ENCODE assay signal across 22 mouse cellular contexts in the genomic region with DNA sequence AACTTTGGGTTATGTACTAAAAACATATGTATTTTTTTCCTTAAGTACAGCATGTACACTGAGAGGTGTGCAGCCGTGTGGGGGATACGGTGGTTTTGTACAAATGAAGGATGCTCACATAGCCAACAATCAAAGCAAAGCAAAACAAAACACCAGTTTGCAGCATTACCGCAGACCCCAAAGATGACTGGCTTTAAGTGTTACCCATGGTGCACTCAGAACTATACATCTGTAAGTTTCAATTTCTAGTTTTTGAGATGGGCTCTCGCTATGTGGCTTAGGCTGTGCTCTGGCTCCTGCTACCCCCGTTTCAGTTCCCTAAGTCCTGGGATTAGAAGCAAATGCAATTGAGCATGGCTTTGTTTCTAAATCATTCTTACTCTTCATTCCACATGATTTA.
A peak's percentile ranks its signal among the peaks of the same experiment; 100 is the strongest.
DNase-seq lines count a peak whose midpoint lies in the region; ATAC-seq and TF ChIP-seq lines count a peak whose summit lies in the region.
"Had no signal": no experiment of that assay in that cellular context is flagged by ENCODE, and none has a peak within 500 bp of the region (broad histone marks: within the 10 kb centered on the region; RNA-seq: fewer than 3 reads in every experiment).

No protein-coding gene starts in this region.

- H3K4me2 ChIP-seq in CH12.LX (ENCODE audit: insufficient read depth, low read depth, poor library complexity, severe bottlenecking) = peak overlapping the region; percentile 53; the same call in 1 of the 2 replicates
- H3K4me2 ChIP-seq: embryonic facial prominence, embryonic 12.5 days; forebrain, embryonic 12.5 days had no signal

- no peak for TF ChIP-seq POLR2A in CH12.LX (IDR thresholded peaks at IDR 0.05; ENCODE audit: low read depth, low read length)

- WGBS in forebrain, embryonic 10.5 days = 90% methylated on average over 5 of the region's 5 CpGs

- no peak overlapping the region for H3K27ac ChIP-seq in CH12.LX (ENCODE audit: insufficient read depth, low read depth)
- no peak overlapping the region for H3K27ac ChIP-seq in forebrain, embryonic 10.5 days
- H3K27ac ChIP-seq: embryonic facial prominence, embryonic 10.5 days; embryonic facial prominence, embryonic 12.5 days; forebrain, embryonic 12.5 days had no signal

- peak; percentile 82 for ATAC-seq in common myeloid progenitor, adult 5-6 weeks (replicated peaks; ENCODE audit: low read depth, poor library complexity, severe bottlenecking)
- peak; percentile 92 for ATAC-seq in megakaryocyte, adult 5-6 weeks (ENCODE audit: poor library complexity, severe bottlenecking)
- no peak for ATAC-seq in activated CD4-positive, CD25-positive, alpha-beta regulatory T cell, adult 4 months
- ATAC-seq: forebrain, embryonic 14.5 days; forebrain, embryonic 16.5 days; Patski had no signal

- peak; percentile 61 for DNase-seq in CH12.LX (ENCODE audit: extremely low read depth)
- no peak for DNase-seq in lung, adult 18-20 months
- DNase-seq in forebrain, embryonic 10.5 days (ENCODE audit: extremely low spot score, low spot score) = no peak
- DNase-seq: adrenal gland, adult 2 months; adrenal gland, postnatal 10 days; adrenal gland, postnatal 25 days; cerebellum, adult 11 months; cerebellum, adult 18-20 months; cerebellum, adult 8-10 months; cerebellum, adult 9-11 months; cerebellum, postnatal 14 days; cerebellum, postnatal 36 days had no signal

- no peak overlapping the region for H3K4me3 ChIP-seq in CH12.LX (replicated peaks in 1 of 3; ENCODE audit: low read depth in 2 of 3, low read length in 2 of 3, poor library complexity in 1 of 3)
- H3K4me3 ChIP-seq in forebrain, embryonic 10.5 days = no peak overlapping the region
- H3K4me3 ChIP-seq: embryonic facial prominence, embryonic 10.5 days; embryonic facial prominence, embryonic 12.5 days; forebrain, embryonic 12.5 days had no signal

- no peaks in the 10 kb centered on the region for H3K36me3 ChIP-seq in CH12.LX (replicated peaks in 1 of 2; ENCODE audit: control insufficient read depth in 1 of 2, insufficient read depth in 1 of 2, low read length in 1 of 2)
- H3K36me3 ChIP-seq in forebrain, embryonic 10.5 days (replicated peaks) = no peaks in the 10 kb centered on the region
- H3K36me3 ChIP-seq: embryonic facial prominence, embryonic 10.5 days; embryonic facial prominence, embryonic 12.5 days; forebrain, embryonic 12.5 days; G1E had no signal

- no peak; the same call in 1 of the 2 replicates for TF ChIP-seq RAD21 in CH12.LX (IDR thresholded peaks at IDR 0.05; ENCODE audit: low read depth, low read length)

- H3K4me1 ChIP-seq in CH12.LX (ENCODE audit: control insufficient read depth in 1 of 2, insufficient read depth in 2 of 2) = peaks cover 5 to 20% of the 10 kb centered on the region in 2 experiments; a peak in 3 of 4 replicates
- H3K4me1 ChIP-seq in forebrain, embryonic 10.5 days = no peaks in the 10 kb centered on the region
- H3K4me1 ChIP-seq: embryonic facial prominence, embryonic 12.5 days; forebrain, embryonic 12.5 days had no signal

- no peak for TF ChIP-seq CTCF in CH12.LX (conservative IDR thresholded peaks at IDR 0.05 in 1 of 2, IDR thresholded peaks at IDR 0.05 in 1 of 2; ENCODE audit: low read depth in 2 of 2, low read length in 2 of 2)

- TF ChIP-seq EP300 in CH12.LX (IDR thresholded peaks at IDR 0.05; ENCODE audit: low read length) = peak; percentile 95

- in situ Hi-C loops in CH12.LX (cut with MboI; ENCODE audit: low pct_ligation_motif_present, low pct_unique_long_range_greater_than_20kb, low sequenced_read_pairs) = no loop called here

- dilution Hi-C loops in CH12.LX (cut with MboI; ENCODE audit: extremely low pct_ligation_motif_present, extremely low pct_unique_long_range_greater_than_20kb, low sequenced_read_pairs) = no loop called here

- H3K27me3 ChIP-seq in CH12.LX (replicated peaks) = no peaks in the 10 kb centered on the region
- H3K27me3 ChIP-seq in forebrain, embryonic 10.5 days (ENCODE audit: poor library complexity, severe bottlenecking) = no peaks in the 10 kb centered on the region
- H3K27me3 ChIP-seq: embryonic facial prominence, embryonic 12.5 days; forebrain, embryonic 12.5 days; Patski had no signal

- no peaks in the 10 kb centered on the region for H3K9me3 ChIP-seq in CH12.LX (replicated peaks; ENCODE audit: low read length)
- no peaks in the 10 kb centered on the region for H3K9me3 ChIP-seq in forebrain, embryonic 10.5 days
- H3K9me3 ChIP-seq: embryonic facial prominence, embryonic 10.5 days; embryonic facial prominence, embryonic 12.5 days; forebrain, embryonic 12.5 days; G1E had no signal

- no peak overlapping the region for H3K9ac ChIP-seq in CH12.LX (ENCODE audit: insufficient read depth, low read depth)
- H3K9ac ChIP-seq: embryonic facial prominence, embryonic 12.5 days; forebrain, embryonic 12.5 days had no signal

- no peaks in the 10 kb centered on the region for H3K79me2 ChIP-seq in CH12.LX (replicated peaks; ENCODE audit: control insufficient read depth, extremely low read depth, insufficient read depth, poor library complexity, severe bottlenecking)

TF ChIP-seq in CH12.LX, 34 proteins besides CTCF, POLR2A, EP300 and RAD21:
- TF ChIP-seq RCOR1 (conservative IDR thresholded peaks at IDR 0.05; ENCODE audit: low read depth, low read length) (0 out of 2 replicates have a peak, but pooled peaks have one; percentile 53), HCFC1 (IDR thresholded peaks at IDR 0.05; ENCODE audit: low read depth, low read length) (peak; percentile 34; the same call in 1 of the 2 replicates), ZC3H11A (IDR thresholded peaks at IDR 0.05; ENCODE audit: low read depth, low read length) (no peak), CHD1 (IDR thresholded peaks at IDR 0.05; ENCODE audit: low read depth, low read length) (no peak), CHD2 (IDR thresholded peaks at IDR 0.05; ENCODE audit: low read length) (peak; percentile 51; the same call in 1 of the 2 replicates), UBTF (IDR thresholded peaks at IDR 0.05; ENCODE audit: low read depth, low read length) (no peak), MAZ (IDR thresholded peaks at IDR 0.05; ENCODE audit: low read depth, low read length) (0 out of 2 replicates have a peak, but pooled peaks have one; percentile 56), GABPA (IDR thresholded peaks at IDR 0.05; ENCODE audit: insufficient replicate concordance, low read depth, low read length) (no peak), ELF1 (IDR thresholded peaks at IDR 0.05; ENCODE audit: low read depth, low read length) (no peak), USF2 (conservative IDR thresholded peaks at IDR 0.05; ENCODE audit: low read depth, low read length) (no peak), POLR2AphosphoS2 (IDR thresholded peaks at IDR 0.05; ENCODE audit: low read depth, low read length) (no peak), IRF4 (IDR thresholded peaks at IDR 0.05; ENCODE audit: low read depth, low read length) (peak; percentile 93), USF1 (IDR thresholded peaks at IDR 0.05; ENCODE audit: low read depth, low read length) (no peak), TBP (conservative IDR thresholded peaks at IDR 0.05; ENCODE audit: low read depth, low read length) (no peak), JUND (conservative IDR thresholded peaks at IDR 0.05; ENCODE audit: low read depth, low read length) (peak; percentile 67), E2F4 (IDR thresholded peaks at IDR 0.05; ENCODE audit: insufficient replicate concordance, low read depth, low read length) (no peak), MXI1 (IDR thresholded peaks at IDR 0.05; ENCODE audit: low read depth, low read length) (no peak), ZKSCAN1 (IDR thresholded peaks at IDR 0.05; ENCODE audit: borderline replicate concordance, low read depth, low read length) (no peak), MAFK (IDR thresholded peaks at IDR 0.05; ENCODE audit: insufficient replicate concordance, low read length) (no peak), TCF12 (IDR thresholded peaks at IDR 0.05; ENCODE audit: low read depth, low read length) (peak; percentile 62), BHLHE40 (IDR thresholded peaks at IDR 0.05; ENCODE audit: low read depth, low read length) (0 out of 2 replicates have a peak, but pooled peaks have one; percentile 38), NELFE (IDR thresholded peaks at IDR 0.05; ENCODE audit: low read depth, low read length) (no peak), MYC (IDR thresholded peaks at IDR 0.05; ENCODE audit: low read depth, low read length) (0 out of 2 replicates have a peak, but pooled peaks have one; percentile 34), ZMIZ1 (IDR thresholded peaks at IDR 0.05; ENCODE audit: low read depth, low read length) (no peak), MAX (IDR thresholded peaks at IDR 0.05; ENCODE audit: low read length) (peak; percentile 40; the same call in 1 of the 2 replicates), ZNF384 (IDR thresholded peaks at IDR 0.05; ENCODE audit: low read depth, low read length) (no peak; the same call in 1 of the 2 replicates), MEF2A (IDR thresholded peaks at IDR 0.05; ENCODE audit: borderline replicate concordance, low read depth, low read length) (no peak), PAX5 (IDR thresholded peaks at IDR 0.05; ENCODE audit: low read length) (no peak), SMC3 (IDR thresholded peaks at IDR 0.05; ENCODE audit: low read depth, low read length) (peak; percentile 14), SIN3A (IDR thresholded peaks at IDR 0.05; ENCODE audit: low read length) (no peak), JUN (IDR thresholded peaks at IDR 0.05; ENCODE audit: insufficient read depth, low read depth, low read length) (peak; percentile 50), ETS1 (conservative IDR thresholded peaks at IDR 0.05; ENCODE audit: low read depth, low read length) (no peak; the same call in 1 of the 2 replicates), NRF1 (IDR thresholded peaks at IDR 0.05; ENCODE audit: low read depth, low read length) (0 out of 2 replicates have a peak, but pooled peaks have one; percentile 19), KAT2A (IDR thresholded peaks at IDR 0.05; ENCODE audit: insufficient replicate concordance, low read length) (no peak)
